ENCODE assay signal across 9 mouse cellular contexts in the genomic region with DNA sequence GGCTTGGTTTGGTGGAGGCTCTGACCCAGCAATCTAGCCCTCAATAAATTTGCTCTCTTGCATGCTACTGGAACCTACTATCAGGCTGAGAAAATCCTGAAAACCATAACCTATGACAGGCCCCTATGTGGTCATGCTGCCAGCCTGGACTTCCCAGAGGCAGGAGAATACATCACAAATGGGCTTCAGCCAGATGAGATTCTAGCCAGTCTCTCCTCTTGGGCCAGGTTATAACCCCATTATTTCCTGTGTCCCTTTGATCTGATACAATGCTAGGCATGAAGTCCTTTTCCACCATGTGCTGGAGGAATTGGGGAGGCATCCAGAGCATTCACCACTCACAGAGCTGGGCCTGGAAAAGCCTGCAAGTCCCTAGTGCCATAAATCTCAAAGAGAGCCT. TPM values are rescaled to one million over a fixed set of nuclear protein-coding genes. Genes with fewer than 3 reads are reported as not detected.
DNase-seq lines count a peak whose midpoint lies in the region; ATAC-seq and TF ChIP-seq lines count a peak whose summit lies in the region.
"Had no signal": no experiment of that assay in that cellular context is flagged by ENCODE, and none has a peak within 500 bp of the region (broad histone marks: within the 10 kb centered on the region; RNA-seq: fewer than 3 reads in every experiment).

No protein-coding gene starts in this region.

- H3K4me3 ChIP-seq in heart, adult 2 months = no peak overlapping the region
- no peak overlapping the region for H3K4me3 ChIP-seq in lung, postnatal 0 days (ENCODE audit: low read depth, low read length)
- H3K4me3 ChIP-seq in intestine, embryonic 15.5 days (replicated peaks) = no peak overlapping the region
- H3K4me3 ChIP-seq in neural tube, embryonic 14.5 days (ENCODE audit: low read depth, low read length) = no peak overlapping the region
- no peak overlapping the region for H3K4me3 ChIP-seq in lung, adult 2 months (replicated peaks; ENCODE audit: extremely low read depth, low read depth, low read length)

- H3K9me3 ChIP-seq in lung, postnatal 0 days (ENCODE audit: low read length) = no peaks in the 10 kb centered on the region
- no peaks in the 10 kb centered on the region for H3K9me3 ChIP-seq in intestine, embryonic 15.5 days
- no peaks in the 10 kb centered on the region for H3K9me3 ChIP-seq in neural tube, embryonic 14.5 days (ENCODE audit: control insufficient read depth, low read length)

- H3K27me3 ChIP-seq in heart, adult 2 months (ENCODE audit: control insufficient read depth, insufficient read depth, low read length) = no peaks in the 10 kb centered on the region
- H3K27me3 ChIP-seq in lung, postnatal 0 days (replicated peaks; ENCODE audit: insufficient read depth, low read length) = no peaks in the 10 kb centered on the region
- no peaks in the 10 kb centered on the region for H3K27me3 ChIP-seq in intestine, embryonic 15.5 days (replicated peaks)
- H3K27me3 ChIP-seq in neural tube, embryonic 14.5 days (ENCODE audit: control insufficient read depth, insufficient read depth, low read length) = no peaks in the 10 kb centered on the region

- no peak for TF ChIP-seq CTCF in heart, adult 2 months (IDR thresholded peaks at IDR 0.05)
- no peak for TF ChIP-seq CTCF in lung, postnatal 0 days (IDR thresholded peaks at IDR 0.05)
- no peak for TF ChIP-seq CTCF in lung, adult 2 months (IDR thresholded peaks at IDR 0.05; ENCODE audit: insufficient read depth, low read length)

- intact Hi-C loops in heart, adult 2 months (cut with DNase I) = loop anchor here (1.0 kb wide), 1 partner anchor 37 kb away; no protein-coding TSS in a partner anchor
- intact Hi-C loops in heart, postnatal 14 days (cut with DNase I) = loop anchor here (2.0 kb wide), 1 partner anchor 37 kb away; no protein-coding TSS in a partner anchor

- no peak for TF ChIP-seq EP300 in heart, adult 2 months (IDR thresholded peaks at IDR 0.05; ENCODE audit: insufficient read depth, low read depth, low read length)
- TF ChIP-seq EP300 in lung, postnatal 0 days (IDR thresholded peaks at IDR 0.05) = no peak

- no peak overlapping the region for H3K4me2 ChIP-seq in lung, postnatal 0 days (replicated peaks; ENCODE audit: low read depth, low read length)
- no peak overlapping the region for H3K4me2 ChIP-seq in intestine, embryonic 15.5 days (replicated peaks)
- no peak overlapping the region for H3K4me2 ChIP-seq in neural tube, embryonic 14.5 days (ENCODE audit: low read depth, low read length)

- DNase-seq in heart, adult 2 months = no peak
- no peak for DNase-seq in heart, postnatal 14 days
- no peak for DNase-seq in lung, postnatal 0 days (ENCODE audit: low spot score)
- no peak for DNase-seq in lung, postnatal 4 days
- DNase-seq in thymus, postnatal 10 days (ENCODE audit: low spot score in 2 of 2) = no peak
- DNase-seq in lung, adult 2 months = no peak

- no peak overlapping the region for H3K9ac ChIP-seq in heart, adult 2 months (ENCODE audit: low read depth, low read length)
- H3K9ac ChIP-seq in lung, postnatal 0 days (replicated peaks; ENCODE audit: low read depth) = no peak overlapping the region
- no peak overlapping the region for H3K9ac ChIP-seq in intestine, embryonic 15.5 days
- no peak overlapping the region for H3K9ac ChIP-seq in neural tube, embryonic 14.5 days (replicated peaks; ENCODE audit: low read depth, low read length)

- H3K36me3 ChIP-seq in heart, adult 2 months (ENCODE audit: control insufficient read depth, insufficient read depth, low read length) = peaks cover 23% of the 10 kb centered on the region
- H3K36me3 ChIP-seq in lung, postnatal 0 days (ENCODE audit: insufficient read depth, low read length) = no peaks in the 10 kb centered on the region
- H3K36me3 ChIP-seq in intestine, embryonic 15.5 days = peaks cover 3% of the 10 kb centered on the region; the same call in 1 of the 2 replicates
- H3K36me3 ChIP-seq in neural tube, embryonic 14.5 days (ENCODE audit: control insufficient read depth, insufficient read depth, low read length) = no peaks in the 10 kb centered on the region; the same call in 1 of the 2 replicates

- peaks cover 58% of the 10 kb centered on the region for H3K4me1 ChIP-seq in heart, adult 2 months (ENCODE audit: control insufficient read depth, insufficient read depth, low read length)
- peaks cover 51% of the 10 kb centered on the region for H3K4me1 ChIP-seq in lung, postnatal 0 days (ENCODE audit: insufficient read depth, low read depth, low read length)
- H3K4me1 ChIP-seq in intestine, embryonic 15.5 days (replicated peaks) = peaks cover 31% of the 10 kb centered on the region
- 0 out of 2 replicates have a peak, but pooled peaks cover 4% of the 10 kb centered on the region for H3K4me1 ChIP-seq in neural tube, embryonic 14.5 days (ENCODE audit: control insufficient read depth, insufficient read depth, low read length)
- H3K4me1 ChIP-seq in lung, adult 2 months (ENCODE audit: control insufficient read depth, insufficient read depth, low read length) = peaks cover 59% of the 10 kb centered on the region

- peak overlapping the region; percentile 95 for H3K27ac ChIP-seq in heart, adult 2 months
- H3K27ac ChIP-seq in lung, postnatal 0 days (ENCODE audit: low read length) = peak overlapping the region; percentile 91
- H3K27ac ChIP-seq in intestine, embryonic 15.5 days = peak overlapping the region; percentile 95
- peak overlapping the region; percentile 50 for H3K27ac ChIP-seq in neural tube, embryonic 14.5 days (ENCODE audit: low read depth, low read length)

- ATAC-seq in lung, postnatal 0 days = no peak
- no peak for ATAC-seq in intestine, embryonic 15.5 days
- no peak for ATAC-seq in neural tube, embryonic 14.5 days (ENCODE audit: low read depth)

- TF ChIP-seq POLR2A in heart, adult 2 months (IDR thresholded peaks at IDR 0.05; ENCODE audit: insufficient read depth, low read depth, low read length) = no peak
- TF ChIP-seq POLR2A in lung, adult 2 months (IDR thresholded peaks at IDR 0.05; ENCODE audit: borderline replicate concordance, extremely low read depth, low read depth, low read length) = no peak

- H3K79me2 ChIP-seq in heart, adult 2 months (replicated peaks; ENCODE audit: control insufficient read depth, insufficient read depth, low read length) = no peaks in the 10 kb centered on the region

RNA-seq across cellular contexts. Expression of a gene that starts 36.4 kb away (rescaled TPM):
- not detected for total RNA-seq in heart, adult 2 months (2021)
- 0.20 TPM in 1 of 2 replicates, not detected in the other for polyA plus RNA-seq in heart, adult 2 months (2012; rRNA removed)
- not detected for total RNA-seq in heart, postnatal 14 days (2021)
- 0.07 TPM in 1 of 2 replicates, not detected in the other for polyA plus RNA-seq in lung, postnatal 0 days (2015; fragmentation: Nextera tagmentation; extraction: Ambion mirVana)
- polyA plus RNA-seq in intestine, embryonic 15.5 days (2015; fragmentation: Nextera tagmentation; extraction: Ambion mirVana) = 0.18 TPM in 1 of 2 replicates, not detected in the other
- 0.53 and 0.66 TPM in 2 replicates for polyA plus RNA-seq in neural tube, embryonic 14.5 days (2014; fragmentation: Nextera tagmentation; extraction: Ambion mirVana)
- polyA plus RNA-seq in lung, adult 2 months (2012; rRNA removed) = 0.05 TPM in 1 of 2 replicates, not detected in the other
- polyA plus RNA-seq: C2C12 had no signal

RNA-seq across cellular contexts. Expression of a gene that starts 37.2 kb away (rescaled TPM):
- 10 to 100 TPM; 18.9 to 23.4 TPM for total RNA-seq in heart, adult 2 months (2021)
- 39.5 and 39.7 TPM in 2 replicates for polyA plus RNA-seq in heart, adult 2 months (2012; rRNA removed)
- total RNA-seq in heart, postnatal 14 days (2021) = 10 to 100 TPM; 25.5 to 26.3 TPM
- 37.1 and 39.9 TPM in 2 replicates for polyA plus RNA-seq in lung, postnatal 0 days (2015; fragmentation: Nextera tagmentation; extraction: Ambion mirVana)
- 35.0 and 42.6 TPM in 2 replicates for polyA plus RNA-seq in intestine, embryonic 15.5 days (2015; fragmentation: Nextera tagmentation; extraction: Ambion mirVana)
- polyA plus RNA-seq in neural tube, embryonic 14.5 days (2014; fragmentation: Nextera tagmentation; extraction: Ambion mirVana) = 96.9 and 113 TPM in 2 replicates
- 68.1 and 76.5 TPM in 2 replicates for polyA plus RNA-seq in lung, adult 2 months (2012; rRNA removed)

RNA-seq across cellular contexts. Expression of a gene that starts 38.2 kb away (rescaled TPM):
- 10 to 100 TPM; 14.6 to 18.1 TPM for total RNA-seq in heart, adult 2 months (2021)
- polyA plus RNA-seq in heart, adult 2 months (2012; rRNA removed) = 18.6 and 29.3 TPM in 2 replicates
- total RNA-seq in heart, postnatal 14 days (2021) = 10 to 100 TPM; 29.4 to 29.7 TPM
- polyA plus RNA-seq in lung, postnatal 0 days (2015; fragmentation: Nextera tagmentation; extraction: Ambion mirVana) = 25.8 and 30.7 TPM in 2 replicates
- polyA plus RNA-seq in intestine, embryonic 15.5 days (2015; fragmentation: Nextera tagmentation; extraction: Ambion mirVana) = 16.3 and 17.3 TPM in 2 replicates
- 7.3 and 8.8 TPM in 2 replicates for polyA plus RNA-seq in neural tube, embryonic 14.5 days (2014; fragmentation: Nextera tagmentation; extraction: Ambion mirVana)
- 53.4 and 58.9 TPM in 2 replicates for polyA plus RNA-seq in lung, adult 2 months (2012; rRNA removed)
